Mouse (Mus musculus) c-Kit-positive CD71-positive TER-119-negative erythroid progenitor cells, embryonic 14.5 days (primary cell): ENCODE measurements around the gene Mxi1.

Experiments used
- DNase-seq: peaks from one replicate; pipeline ENCODE4 v3.0.0-alpha.2; 2013; ENCODE audit warnings: low read depth

Mxi1 gene

DNA sequence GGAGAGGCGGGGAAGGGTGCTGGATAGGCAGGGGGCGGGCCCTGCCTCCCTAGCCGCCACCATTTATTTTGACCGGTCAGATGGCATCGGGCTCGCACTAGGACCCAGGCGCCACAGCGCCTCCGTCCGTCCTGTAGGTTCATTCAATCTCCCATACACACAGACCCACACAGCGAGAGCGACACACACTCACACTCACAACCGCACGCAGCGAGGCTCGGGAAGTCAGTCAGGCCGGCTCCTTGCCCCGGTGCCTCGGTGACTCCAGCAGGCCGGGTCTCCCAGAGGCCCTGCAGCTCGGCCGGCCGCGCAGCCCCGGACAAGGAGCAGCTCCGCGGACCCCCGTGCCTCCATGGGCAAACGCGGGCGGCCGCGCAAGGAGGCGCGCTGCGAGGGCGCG is at the start of gene Mxi1:
Mxi1 (plus strand) TSS at position 171 of the 400 bp plus-strand sequence.
- no peak for DNase-seq

DNA sequence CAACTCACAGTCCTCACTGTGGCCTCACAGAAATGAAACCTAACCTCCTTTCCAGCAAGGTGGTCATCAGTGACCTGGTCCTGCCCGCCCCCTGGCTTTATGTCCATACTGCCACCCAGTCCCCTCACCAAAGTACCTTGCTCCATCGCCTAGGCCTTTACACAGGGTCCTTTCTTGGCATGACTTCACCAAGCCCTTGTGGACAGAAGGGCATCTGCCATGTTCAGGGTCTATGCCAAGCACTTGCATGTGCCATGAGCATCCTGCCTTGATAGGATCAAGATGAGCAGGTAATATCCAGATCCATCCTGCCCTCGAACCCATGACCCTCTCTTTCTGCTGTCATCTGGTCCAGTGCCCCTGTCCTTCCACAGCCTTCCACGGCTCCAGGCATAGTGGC is 49.5 kb upstream of the Mxi1 start:
- DNase-seq = no peak

DNA sequence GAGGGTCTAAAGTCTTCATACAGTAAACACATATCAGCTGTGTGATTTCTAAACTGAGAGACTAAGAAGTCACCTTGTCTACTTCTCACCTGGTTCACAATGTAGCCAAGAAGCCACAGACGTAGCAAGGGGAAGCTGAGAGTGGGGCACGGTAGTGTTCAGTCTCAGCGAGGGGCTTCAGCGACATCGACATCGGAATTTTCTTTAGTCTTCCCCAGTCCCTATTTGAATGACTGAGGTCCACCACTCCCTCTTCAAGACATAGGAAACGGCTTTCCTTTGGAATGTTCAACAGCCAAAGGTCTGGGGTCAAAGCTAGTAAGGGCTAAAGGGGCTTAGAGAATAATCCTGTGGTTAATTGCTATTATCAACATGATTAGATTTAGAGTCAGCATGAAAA is 48.3 kb upstream of the Mxi1 start:
- no peak for DNase-seq

DNA sequence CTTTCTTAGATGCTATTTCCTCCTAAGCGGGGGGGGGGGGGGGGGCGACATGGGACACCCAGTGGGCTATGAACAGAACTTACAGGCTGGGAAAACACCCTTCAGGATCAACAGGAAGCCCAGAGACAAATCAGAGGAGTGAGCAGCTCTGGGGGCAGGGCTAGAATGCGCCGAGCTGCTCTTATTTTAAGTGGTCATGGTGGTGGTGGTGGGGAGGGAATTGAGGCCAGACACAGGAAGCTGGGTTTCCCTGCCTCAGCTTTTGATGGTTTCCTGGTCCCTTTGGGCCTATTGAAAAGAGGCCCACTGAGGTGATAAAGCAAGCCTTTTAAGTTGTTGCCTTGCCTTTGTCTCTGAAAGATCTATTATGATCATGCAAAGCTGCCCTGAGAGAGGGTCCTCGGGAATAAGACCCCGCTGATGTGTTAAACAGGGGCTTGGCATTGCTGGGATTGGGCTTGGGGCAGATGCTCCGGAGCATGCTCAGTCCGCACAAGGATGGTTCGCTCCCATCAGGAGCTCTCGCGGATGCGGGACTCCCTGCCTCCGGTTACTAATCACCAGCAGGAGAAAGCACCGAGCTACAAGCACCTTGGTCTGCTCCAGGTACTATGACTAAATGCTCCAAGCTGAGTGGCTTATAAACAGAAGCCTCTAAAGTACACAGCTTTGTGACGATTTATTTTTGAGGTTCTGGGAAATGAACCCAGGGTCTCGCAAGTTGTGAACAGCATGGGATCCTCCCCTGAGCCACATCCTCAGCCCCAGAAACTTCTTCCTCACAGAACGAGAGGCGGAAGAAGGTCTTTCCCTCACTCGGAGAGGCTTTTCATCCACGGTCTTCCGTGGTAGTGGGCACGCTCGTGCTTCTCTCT is 46.2 kb upstream of the Mxi1 start:
- DNase-seq = no peak

DNA sequence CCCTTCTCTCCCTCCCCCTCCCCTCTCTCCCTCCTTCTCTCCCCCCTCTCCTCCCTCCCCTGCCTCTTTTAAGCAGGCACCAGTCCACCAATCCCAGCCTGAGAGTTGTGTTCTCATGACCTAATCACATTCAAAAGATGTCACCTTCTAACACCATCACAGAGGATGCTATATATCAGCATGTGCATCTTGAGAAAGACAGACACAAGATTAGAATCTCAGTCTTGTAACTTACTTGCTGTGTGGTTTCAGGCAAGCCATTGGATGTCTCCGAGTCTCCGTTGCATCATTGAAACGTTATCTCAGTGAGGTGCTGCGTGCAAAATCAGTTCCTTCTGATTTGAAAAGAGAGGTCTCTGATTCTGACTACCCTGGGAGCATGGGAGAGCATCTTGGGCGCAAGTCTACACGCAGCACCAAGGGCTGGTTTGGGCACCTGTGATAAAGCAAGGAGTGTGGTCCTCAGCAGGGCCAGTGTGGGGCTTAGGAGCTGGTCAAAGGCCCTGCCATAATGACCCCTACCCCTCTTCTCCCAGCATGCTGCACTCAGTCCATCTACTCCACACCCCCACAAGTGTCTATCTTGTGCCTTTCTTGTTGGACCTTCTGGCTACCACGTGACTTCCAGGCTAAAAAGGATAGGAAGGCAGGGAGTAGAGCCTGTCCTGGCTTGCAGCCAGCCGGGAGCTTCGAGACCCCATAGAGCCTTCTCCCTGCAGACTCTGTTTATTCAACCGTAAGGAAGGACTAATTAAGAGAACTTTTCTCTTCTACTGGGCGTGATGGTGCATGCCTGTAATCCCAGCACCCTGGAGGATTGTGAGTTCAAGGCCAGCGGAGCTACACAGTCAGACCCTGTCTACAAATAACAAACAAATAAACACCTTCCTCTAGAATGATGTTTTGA is 45.2 kb upstream of the Mxi1 start:
- DNase-seq = no peak

DNA sequence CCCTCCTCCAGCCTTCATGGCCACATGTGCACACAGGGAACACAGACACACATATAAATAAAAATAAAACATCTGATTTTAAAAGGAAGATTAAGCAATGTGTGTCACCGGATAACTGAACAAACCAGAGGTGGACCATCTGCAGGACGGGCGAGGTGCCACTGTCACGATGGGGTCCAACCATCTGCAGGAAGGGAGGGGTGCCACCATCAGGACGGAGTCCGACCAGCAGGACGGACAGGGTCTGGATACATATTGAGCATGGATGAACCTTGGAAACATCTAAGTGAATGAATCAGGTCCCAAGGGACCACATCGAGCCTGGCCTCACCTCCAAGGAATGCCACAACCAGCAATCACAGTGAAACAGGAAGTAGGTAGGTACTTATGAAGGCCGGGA is 43.0 kb upstream of the Mxi1 start:
- DNase-seq = no peak

DNA sequence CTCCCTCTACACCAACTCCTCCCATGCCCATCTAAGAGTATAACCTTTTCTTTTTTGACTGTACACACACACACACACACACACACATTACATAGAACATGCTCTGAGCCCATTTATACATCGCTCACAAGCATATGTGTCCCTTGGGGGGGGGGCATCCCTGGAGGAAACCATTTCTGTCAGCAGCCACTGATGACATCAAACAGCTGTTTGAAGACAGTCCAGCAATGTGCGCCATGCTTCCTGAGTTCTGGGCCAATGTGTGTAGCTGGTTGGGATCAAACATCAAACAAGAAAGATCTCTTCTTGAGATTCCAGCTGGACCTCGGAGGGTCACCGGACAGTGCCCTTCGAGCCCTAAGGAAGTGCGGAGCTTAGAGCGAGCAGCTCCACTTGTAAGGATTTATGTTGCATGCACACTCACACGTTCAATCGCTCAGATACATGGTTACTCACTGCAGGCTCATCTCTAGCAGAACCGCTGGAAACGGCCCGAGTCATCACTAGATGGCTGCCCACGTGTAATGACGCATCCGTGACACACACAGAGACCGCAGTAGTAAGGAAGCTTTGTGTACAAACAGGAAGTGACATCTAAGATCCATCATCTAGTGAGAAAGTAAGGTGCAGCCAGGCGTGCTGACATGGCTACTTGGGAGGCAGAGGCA is 37.1 kb upstream of the Mxi1 start:
- no peak for DNase-seq

DNA sequence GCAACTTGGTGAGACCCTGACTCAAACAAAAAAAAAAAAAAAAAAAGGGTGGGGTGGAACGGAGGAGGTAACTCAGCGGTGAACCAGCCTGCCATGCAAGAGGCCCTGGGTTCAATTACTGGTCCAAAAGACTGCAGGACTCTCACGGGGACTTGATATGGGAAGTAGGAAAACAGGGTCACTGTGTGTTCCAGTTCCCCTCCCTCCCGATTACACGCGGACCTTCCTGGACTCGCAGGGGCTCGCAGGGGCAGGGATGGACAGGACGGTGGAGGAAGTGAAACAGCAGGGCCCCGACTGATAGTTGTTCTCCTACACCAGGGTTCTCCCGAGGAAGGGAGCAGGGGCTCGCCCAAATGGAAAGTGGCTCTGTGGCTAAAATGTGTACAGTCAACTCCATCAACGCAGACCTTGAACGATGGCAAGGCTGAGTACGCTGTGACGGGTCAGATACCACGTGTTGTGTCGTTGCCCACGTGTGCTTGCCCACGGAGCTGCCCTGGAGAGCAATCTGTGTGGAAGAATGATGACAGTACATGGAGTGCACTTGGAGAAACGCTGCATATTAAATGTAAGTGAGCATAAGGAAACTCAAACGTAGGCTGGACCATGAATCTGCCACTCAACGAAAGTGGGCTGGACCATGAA is 36.4 kb upstream of the Mxi1 start:
- DNase-seq = no peak

DNA sequence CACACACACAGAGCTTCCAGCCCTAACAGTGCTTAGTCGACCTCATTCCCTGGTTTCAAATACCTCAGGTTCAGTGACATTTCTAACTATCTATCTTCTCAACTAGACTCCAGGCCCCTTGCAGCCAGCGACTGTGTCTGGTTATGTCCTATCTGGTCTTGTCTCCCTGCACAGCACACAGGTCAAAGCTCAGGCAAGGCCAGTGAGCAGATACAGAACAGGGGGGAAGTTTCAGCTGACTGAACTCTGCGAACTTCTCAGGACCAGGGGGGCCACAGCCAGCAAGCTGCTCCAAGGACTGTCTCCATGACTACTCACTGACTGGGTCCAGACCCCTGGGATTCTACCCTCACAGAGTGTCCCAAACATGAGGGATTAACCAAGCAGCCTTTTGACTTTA is 35.1 kb upstream of the Mxi1 start:
- no peak for DNase-seq

DNA sequence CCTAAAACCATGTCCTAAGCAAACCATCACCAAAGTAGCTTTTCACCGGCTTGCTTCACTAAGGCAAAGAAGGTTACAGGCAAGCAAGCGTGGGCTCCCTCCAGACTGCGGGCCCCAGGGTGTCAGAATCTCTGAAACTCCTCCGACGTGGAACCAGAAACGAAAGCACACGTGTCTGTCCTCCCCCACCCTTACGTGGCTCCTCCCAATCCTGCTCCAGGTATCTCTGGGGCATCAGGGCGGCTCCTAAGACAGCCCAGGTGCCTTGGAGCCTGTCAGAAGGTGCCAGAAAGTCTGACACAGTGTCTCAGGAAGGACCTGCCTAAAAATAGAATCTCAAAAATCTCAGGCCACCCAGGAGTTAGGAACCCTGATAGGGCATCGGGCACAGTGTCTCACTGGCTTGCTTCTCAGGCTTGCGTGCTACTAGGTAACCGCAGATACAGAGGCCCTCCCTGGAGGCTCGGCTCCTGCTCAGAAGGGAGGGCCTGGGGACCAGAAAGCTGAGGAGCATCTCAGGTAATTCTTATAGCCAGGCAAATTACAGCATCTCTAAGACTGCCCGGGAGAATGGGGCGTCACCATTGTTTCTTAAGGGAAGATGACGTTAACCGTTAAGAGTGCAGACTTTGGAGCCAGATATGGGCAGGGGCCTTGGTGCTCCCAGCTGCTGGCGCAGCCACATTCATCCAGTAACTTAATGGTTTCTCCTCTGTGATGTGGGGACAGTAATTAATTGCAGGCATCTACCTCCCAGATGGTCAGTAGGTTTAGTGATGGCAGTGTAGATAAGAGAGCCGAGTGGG is 33.2 kb upstream of the Mxi1 start:
- no peak for DNase-seq

DNA sequence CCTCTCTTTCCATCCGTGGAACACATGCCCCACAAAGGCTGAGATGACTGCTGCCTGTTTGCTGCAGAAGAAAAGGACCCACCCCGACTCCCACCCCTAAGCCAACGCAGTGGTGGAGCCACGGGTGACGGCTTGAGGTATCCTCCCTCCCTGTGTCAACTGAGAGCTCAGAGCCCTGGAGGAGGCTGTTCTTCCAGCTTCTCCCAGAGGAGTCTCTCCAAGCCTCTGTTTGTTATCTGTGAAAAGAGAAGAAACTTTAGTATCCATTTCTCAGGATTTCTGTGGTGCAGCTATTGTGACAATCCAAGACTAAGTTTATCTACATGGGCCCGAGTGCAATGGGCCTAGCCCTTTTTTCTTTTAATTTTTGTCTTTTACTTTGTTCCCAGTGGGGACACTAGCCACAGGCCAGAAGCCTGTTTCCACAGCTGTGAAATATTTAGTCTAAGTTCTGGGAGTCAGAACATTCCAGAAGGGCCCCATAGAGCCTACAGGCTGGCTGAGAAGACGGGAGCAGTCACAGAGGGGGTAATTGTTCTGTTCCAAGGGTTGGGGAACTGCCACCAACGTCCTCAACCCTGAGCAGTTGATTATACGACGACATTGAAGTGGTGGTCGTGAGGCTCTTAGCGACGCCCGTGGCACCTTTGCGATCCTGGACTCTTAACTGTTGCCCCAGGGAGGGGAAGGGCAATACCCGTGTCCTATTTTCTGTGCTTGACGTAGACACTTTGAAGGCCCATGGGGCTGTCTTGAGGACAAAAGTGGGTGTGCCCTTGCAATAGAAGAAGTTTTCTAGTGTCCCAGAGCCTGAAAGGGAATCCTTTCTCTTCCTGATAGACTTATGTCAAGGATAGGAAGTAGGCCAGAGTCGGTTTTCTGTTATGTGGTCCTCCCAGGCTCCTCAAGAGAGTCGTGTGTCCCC is 31.6 kb upstream of the Mxi1 start:
- no peak for DNase-seq

DNA sequence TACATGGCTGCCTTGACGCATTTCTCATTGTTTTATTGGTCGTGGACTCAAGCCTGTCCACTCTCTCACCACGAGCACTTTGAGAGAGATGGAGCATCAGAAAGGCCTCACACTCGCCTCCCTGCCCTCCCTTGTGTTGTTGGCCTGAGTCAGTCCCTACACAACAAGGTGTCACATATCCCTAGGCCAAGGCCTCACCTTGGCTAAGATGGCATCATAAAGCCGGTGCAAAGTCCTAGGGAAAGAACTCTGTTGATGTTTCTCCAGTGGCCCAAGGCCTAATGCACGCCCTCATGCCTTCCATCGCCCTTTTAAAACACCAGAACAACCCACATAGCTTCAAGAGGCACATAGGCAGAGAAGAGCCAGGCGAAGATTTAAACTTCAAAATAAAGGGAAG is 30.1 kb upstream of the Mxi1 start:
- DNase-seq = no peak

DNA sequence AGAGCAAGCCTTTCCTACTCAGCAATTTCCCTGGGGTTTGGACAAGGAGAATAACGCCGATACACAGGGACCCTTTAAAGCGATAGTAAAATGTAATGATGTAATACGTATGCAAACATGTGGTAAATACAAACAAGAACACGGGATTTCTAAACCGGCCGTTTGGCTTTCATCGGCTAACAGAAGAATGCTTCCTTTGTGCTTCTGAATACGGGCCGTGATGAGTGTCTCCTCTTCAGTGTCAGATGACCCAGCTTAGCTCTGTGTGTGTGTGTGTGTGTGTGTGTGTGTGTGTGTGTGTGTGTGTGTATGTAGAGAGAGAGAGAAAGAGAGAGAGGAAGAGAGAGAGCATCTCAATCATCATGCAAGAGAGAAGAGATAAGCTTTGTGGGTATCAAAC is 27.7 kb upstream of the Mxi1 start:
- DNase-seq = no peak

DNA sequence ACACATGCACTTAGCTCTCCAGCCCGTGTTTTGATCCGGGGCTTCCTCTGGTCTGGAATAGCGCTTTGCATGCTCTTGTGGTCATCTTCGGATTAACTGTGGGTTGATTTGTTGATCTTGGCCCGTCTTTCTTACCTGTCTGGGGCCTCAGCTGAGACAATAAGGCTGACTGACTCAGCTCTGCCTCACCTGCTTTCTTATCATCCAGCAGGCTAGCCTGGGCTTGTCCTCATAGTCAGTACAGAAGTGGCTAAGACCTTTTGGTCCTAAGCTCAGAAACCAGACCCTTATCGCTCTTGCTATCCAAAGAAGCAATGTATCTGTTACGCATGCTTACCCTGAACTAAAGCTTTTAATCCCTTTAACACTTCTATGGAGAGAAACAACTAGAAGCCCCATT is 26.6 kb upstream of the Mxi1 start:
- DNase-seq = no peak

DNA sequence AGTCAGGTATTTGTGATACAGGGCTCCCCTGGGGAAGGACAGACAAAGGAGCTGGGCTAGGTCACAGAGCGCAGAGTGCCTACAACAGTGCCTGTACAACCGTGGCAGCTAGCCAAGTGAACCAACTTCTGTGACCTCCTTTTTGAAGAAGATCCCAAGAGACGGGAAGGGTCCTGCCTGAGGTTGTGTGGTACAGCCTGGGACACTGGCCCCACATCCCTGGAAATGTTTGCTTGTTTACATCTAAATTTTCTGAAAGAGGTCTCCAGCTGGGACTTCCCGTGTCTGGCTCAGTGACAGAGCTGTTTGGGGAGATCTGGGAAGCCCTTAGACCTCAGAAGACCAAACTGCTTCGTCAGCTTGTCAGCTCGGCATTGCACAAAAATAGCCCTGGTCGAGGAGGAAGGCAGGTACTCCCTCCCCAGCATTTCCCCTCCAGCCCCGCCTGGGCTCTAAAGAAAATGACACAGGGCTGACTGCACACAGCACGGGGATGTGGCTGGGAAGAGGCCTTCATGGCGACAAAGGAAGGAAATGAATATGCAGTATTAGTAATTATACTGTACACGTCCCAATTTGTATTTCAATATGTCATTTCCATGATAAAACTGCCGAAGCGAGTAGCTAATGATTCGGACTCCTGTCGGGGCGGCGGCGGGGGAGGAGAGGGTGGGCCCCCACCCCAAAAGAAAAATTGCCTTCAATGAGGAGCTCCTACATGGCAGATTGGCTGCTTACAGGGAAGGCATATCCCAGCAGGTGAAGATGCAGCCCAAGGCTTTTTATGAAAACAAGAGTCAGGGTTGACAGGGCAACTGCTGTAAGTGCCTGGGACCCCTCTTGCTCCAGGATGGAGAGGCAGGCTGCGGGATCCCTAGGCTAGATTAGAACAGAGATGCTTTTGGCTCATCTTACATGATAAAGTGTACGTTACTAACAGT is 25.8 kb upstream of the Mxi1 start:
- DNase-seq = no peak

DNA sequence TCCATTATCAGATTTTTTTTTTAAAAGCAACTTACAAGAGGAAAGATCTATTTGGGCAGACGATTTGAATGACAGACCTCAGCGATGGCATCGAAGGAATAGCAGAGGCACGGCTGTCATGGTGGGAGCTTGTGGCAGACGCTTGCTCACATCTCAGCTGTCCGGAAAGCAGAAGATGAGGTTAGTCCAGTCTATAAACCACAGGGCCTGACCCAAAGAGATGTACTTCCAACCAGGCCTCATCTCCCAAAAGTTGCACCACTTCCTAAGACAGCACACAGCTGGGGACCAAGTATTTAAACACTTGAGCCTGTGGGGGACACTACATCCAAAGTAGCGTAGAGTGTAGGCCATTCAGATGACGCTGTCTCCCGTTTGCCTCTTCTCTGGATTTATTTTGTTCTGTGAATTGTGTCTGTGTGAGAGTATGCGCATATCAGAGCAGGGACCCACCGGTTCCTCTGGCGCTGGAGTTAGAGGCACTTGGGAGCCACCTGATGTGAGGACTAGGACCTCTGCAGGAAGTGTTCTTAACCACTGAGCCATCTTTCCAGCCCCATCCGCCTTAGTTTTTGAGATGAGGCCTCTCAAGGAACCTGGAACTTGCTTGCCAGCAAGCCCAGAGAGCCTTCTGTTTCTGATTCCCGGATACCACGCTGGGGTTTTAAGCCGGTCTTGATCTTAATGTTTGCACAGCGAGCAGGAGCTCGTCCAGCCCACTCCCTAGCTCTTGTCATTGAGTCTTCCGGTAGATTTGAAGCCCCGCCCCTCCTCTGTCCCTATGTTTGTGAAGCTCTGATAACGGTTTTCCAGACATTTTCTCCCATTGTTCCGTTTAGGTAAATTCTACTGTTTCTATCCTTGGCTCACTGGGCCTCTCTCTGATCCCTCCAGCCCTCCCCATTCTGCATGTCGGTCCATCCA is 13.7 kb upstream of the Mxi1 start:
- DNase-seq = no peak

DNA sequence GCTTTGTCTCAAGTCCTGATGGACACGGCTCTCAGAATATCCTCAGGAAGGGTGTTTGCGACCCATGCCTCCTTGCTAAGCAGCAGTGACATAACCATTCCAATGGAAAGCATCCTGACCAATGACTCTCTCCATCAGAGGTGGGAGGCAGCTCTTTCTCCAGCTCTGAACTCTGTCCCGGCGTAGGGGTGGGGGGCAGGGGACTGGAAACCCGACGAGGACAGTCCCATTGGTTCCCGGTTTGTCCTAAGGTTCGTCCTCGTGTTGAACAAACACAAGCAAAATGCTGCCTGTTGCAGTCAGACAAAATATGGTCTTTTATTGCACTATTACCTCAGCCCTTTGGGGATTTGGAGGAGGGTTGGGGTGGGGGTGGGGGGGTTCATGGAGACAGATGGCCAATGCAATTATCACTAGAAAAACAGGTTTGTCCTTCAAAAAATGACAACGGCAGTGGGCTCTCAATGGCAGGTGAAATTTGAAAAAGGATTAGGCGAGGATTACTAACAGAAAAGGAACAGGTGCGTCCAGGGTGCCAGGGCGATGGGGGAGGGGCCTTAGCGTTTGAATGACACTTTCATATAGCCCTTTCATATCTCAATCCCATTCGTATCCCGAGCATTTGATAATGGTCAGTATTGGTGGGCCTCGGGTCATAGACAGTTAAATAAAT is 11.0 kb upstream of the Mxi1 start:
- no peak for DNase-seq
